Mouse (Mus musculus) limb, embryonic 11.5 days (tissue): ENCODE data around the gene Tmc7. TPM values are rescaled to one million over a fixed set of nuclear protein-coding genes. Genes with fewer than 3 reads are reported as not detected.

Experiments
- ATAC-seq: fragments of 200-750 bp; cut with Nextera tagmentation; 2 replicates; pipeline ENCODE4 v1.8.0; 2017; ENCODE audit warnings: low read depth; ENCODE audit not compliant: insufficient number of reproducible peaks, low FRiP score, low TSS enrichment
- DNase-seq: peaks from one replicate; pipeline ENCODE4 v3.0.0-alpha.2; 2015; ENCODE audit warnings: low spot score
- H3K27ac ChIP-seq: fragments of 300-500 bp; sonication (generic); replicated peaks from 2 replicates; pipeline ENCODE4 v1.5.1; 2014; ENCODE audit warnings: low read depth, mild to moderate bottlenecking, low read length
- H3K27me3 ChIP-seq: fragments of 300-500 bp; sonication (generic); 2 replicates; pipeline ENCODE4 v1.6.1; 2014; ENCODE audit warnings: mild to moderate bottlenecking, low read length, mixed read lengths; ENCODE audit not compliant: control insufficient read depth, insufficient read depth
- H3K36me3 ChIP-seq: fragments of 300-500 bp; sonication (generic); 2 replicates; pipeline ENCODE4 v1.6.1; 2014; ENCODE audit warnings: mild to moderate bottlenecking, low read length, moderate library complexity, mixed read lengths; ENCODE audit not compliant: control insufficient read depth, insufficient read depth
- H3K4me1 ChIP-seq: fragments of 300-500 bp; sonication (generic); 2 replicates; pipeline ENCODE4 v1.6.1; 2014; ENCODE audit warnings: low read length, mixed read lengths; ENCODE audit not compliant: control insufficient read depth, insufficient read depth
- H3K4me2 ChIP-seq: fragments of 300-500 bp; sonication (generic); 2 replicates; pipeline ENCODE4 v1.6.1; 2014; ENCODE audit warnings: low read depth, mild to moderate bottlenecking, moderate library complexity; ENCODE audit not compliant: severe bottlenecking
- H3K4me3 ChIP-seq: fragments of 300-500 bp; sonication (generic); 2 replicates; pipeline ENCODE4 v1.5.1; 2014; ENCODE audit warnings: low read depth, low read length
- H3K9ac ChIP-seq: fragments of 300-500 bp; sonication (generic); 2 replicates; pipeline ENCODE4 v1.6.1; 2014; ENCODE audit warnings: mild to moderate bottlenecking, low read length
- H3K9me3 ChIP-seq: fragments of 300-500 bp; sonication (generic); 2 replicates; pipeline ENCODE4 v1.6.1; 2016; ENCODE audit warnings: low read length; ENCODE audit not compliant: control insufficient read depth
- WGBS: fragments of 180-500 bp; shearing (Covaris S2); extraction: QIAGEN DNeasy Blood & Tissue Kit; methylation state at CpG from one replicate; pipeline ENCODE4 v1.1.7; 2014; 5-methylcytosine and 5-hydroxymethylcytosine counted together
- polyA plus RNA-seq: library from polyadenylated mRNA; unstranded; fragments of >200 nt; fragmentation: Nextera tagmentation; extraction: Ambion mirVana; gene quantifications from 2 replicates; pipeline ENCODE4 v1.2.1, GENCODE M21; 2014

Gene Tmc7
- polyA plus RNA-seq, 1 experiment from 2014 or later: 4.6 TPM

- H3K27me3 ChIP-seq: peaks cover 10% of the 10 kb centered on the region
- WGBS: 2% methylated on average over 58 of the region's 67 CpGs
- peak; percentile 71 for DNase-seq
- peaks cover 4% of the 10 kb centered on the region; the same call in 1 of the 2 replicates for H3K4me1 ChIP-seq
- peak overlapping the region; percentile 71 for H3K4me3 ChIP-seq
- peak overlapping the region; percentile 83 for H3K4me2 ChIP-seq
- peak; percentile 28 for ATAC-seq
- no peaks in the 10 kb centered on the region for H3K36me3 ChIP-seq
- H3K9ac ChIP-seq: peak overlapping the region; percentile 94
- no peaks in the 10 kb centered on the region for H3K9me3 ChIP-seq
- no peak overlapping the region for H3K27ac ChIP-seq
Observed at GRCm38 (mm10) chr7:118490666-118491430, 93.7 kb downstream of the Tmc7 start.

- Histone ChIP-seq H3K4me3 (peak overlapping the region; percentile 71), H3K4me2 (peak overlapping the region; percentile 83), H3K27me3 (peaks cover 10% of the 10 kb centered on the region), H3K9me3 (no peaks in the 10 kb centered on the region), H3K27ac (no peak overlapping the region), H3K4me1 (peaks cover 4% of the 10 kb centered on the region; the same call in 1 of the 2 replicates), H3K9ac (no peak overlapping the region), H3K36me3 (no peaks in the 10 kb centered on the region)
- WGBS: 22% methylated on average over 56 of the region's 57 CpGs
- ATAC-seq (peak; percentile 40; the same call in 1 of the 2 replicates), DNase-seq (peak; percentile 28)
Observed at GRCm38 (mm10) chr7:118489706-118490665, 94.5 kb downstream of the Tmc7 start.

- H3K9ac ChIP-seq: no peak overlapping the region
- H3K9me3 ChIP-seq: no peaks in the 10 kb centered on the region
- peaks cover 4% of the 10 kb centered on the region; the same call in 1 of the 2 replicates for H3K4me1 ChIP-seq
- no peak overlapping the region for H3K27ac ChIP-seq
- H3K4me2 ChIP-seq: no peak overlapping the region
- ATAC-seq (no peak), DNase-seq (no peak)
- WGBS: 33% methylated on average over 8 of the region's 8 CpGs
- H3K4me3 ChIP-seq: no peak overlapping the region
- no peaks in the 10 kb centered on the region for H3K36me3 ChIP-seq
- H3K27me3 ChIP-seq: peaks cover 10% of the 10 kb centered on the region
Observed at GRCm38 (mm10) chr7:118488060-118488664, 96.4 kb downstream of the Tmc7 start.

- H3K4me3 ChIP-seq: no peak overlapping the region
Observed at GRCm38 (mm10) chr7:118486917-118487316, 97.6 kb downstream of the Tmc7 start.

More at GRCm38 (mm10) chr7:118486917-118487316, 97.6 kb downstream of the Tmc7 start:
- ATAC-seq: no peak
- peaks cover 10% of the 10 kb centered on the region for H3K27me3 ChIP-seq
- no peak overlapping the region for H3K27ac ChIP-seq
- no peak for DNase-seq
- peaks cover 4% of the 10 kb centered on the region; the same call in 1 of the 2 replicates for H3K4me1 ChIP-seq
- H3K9me3 ChIP-seq: no peaks in the 10 kb centered on the region
- WGBS: 63% methylated on average over 5 of the region's 5 CpGs
- no peak overlapping the region for H3K4me2 ChIP-seq
- H3K9ac ChIP-seq: no peak overlapping the region
- no peaks in the 10 kb centered on the region for H3K36me3 ChIP-seq

Other genes with a start within 250 kb of the Tmc7 start
- gene Syt17, start 136.5 kb downstream of the Tmc7 start, polyA plus RNA-seq: 1.1 and 1.5 TPM in 2 replicates
- 1.3 TPM in 2 replicates for gene Itpripl2, start 92.8 kb downstream of the Tmc7 start, polyA plus RNA-seq
- gene Coq7, start 51.4 kb downstream of the Tmc7 start, polyA plus RNA-seq: 106 and 111 TPM in 2 replicates
- gene Tmc5, start 12.6 kb upstream of the Tmc7 start, polyA plus RNA-seq: not detected in 2 replicates
- gene Gde1, start 121.0 kb upstream of the Tmc7 start, polyA plus RNA-seq: 67.0 and 74.3 TPM in 2 replicates
- gene Ccp110, start 127.8 kb upstream of the Tmc7 start, polyA plus RNA-seq: 19.2 and 20.3 TPM in 2 replicates
- gene Vps35l, start 155.5 kb upstream of the Tmc7 start, polyA plus RNA-seq: 66.2 and 69.8 TPM in 2 replicates